Mouse (Mus musculus): ENCODE measurements at regions not wholly inside any gene's neighbourhood (a gene's known extent, or its start where the extent isn't known, plus 50 kb on each side); places are given as distances from the start of the nearest gene placed in this dataset.

- TF ChIP-seq POLR2AphosphoS2 (IDR thresholded peaks at IDR 0.05; ENCODE audit: insufficient read length, low read depth) (no peak), POLR2A (IDR thresholded peaks at IDR 0.05; ENCODE audit: insufficient read length, low read depth) (no peak), USF1 (IDR thresholded peaks at IDR 0.05; ENCODE audit: low read depth) (no peak), MYOG (IDR thresholded peaks at IDR 0.05; ENCODE audit: control insufficient read depth in 1 of 3, insufficient read depth in 1 of 3, insufficient read length in 2 of 3, low read depth in 2 of 3) (no peak), TCF3 (IDR thresholded peaks at IDR 0.05; ENCODE audit: insufficient read length, low read depth) (no peak), E2F4 (IDR thresholded peaks at IDR 0.05; ENCODE audit: insufficient read depth) (no peak)
Measured at GRCm38 (mm10) chr3:136609855-136610555, 59.9 kb upstream of the Ppp3ca start.
